Mouse (Mus musculus) Patski (cell line): Measurements from ENCODE around the gene Rin3. TPM values are rescaled to one million over a fixed set of nuclear protein-coding genes. Genes with fewer than 3 reads are reported as not detected.

Experiments used
- ATAC-seq: fragments of 100-300 bp; one replicate; pipeline ENCODE4 v1.8.0; 2021
- CTCF ChIA-PET: fragments of 350-600 bp; sonication (Branson Sonifier 250); formaldehyde crosslinking; loops from one replicate; lab custom pipeline; 2022; ENCODE audit warnings: inconsistent platforms; lab: Charles Lee
- POLR2A ChIA-PET: fragments of 350-600 bp; sonication (Branson Sonifier 250); formaldehyde crosslinking; loops from one replicate; lab custom pipeline; 2022; ENCODE audit warnings: antibody characterized with exemption, inconsistent platforms; lab: Charles Lee
- DNase-seq: peaks from one replicate; pipeline ENCODE4 v3.0.0-alpha.2; 2011; ENCODE audit warnings: low read depth, low spot score
- H3K27me3 ChIP-seq: fragments of 371-371 bp; one replicate; pipeline ENCODE4 v1.5.1; 2021
- CTCF ChIP-seq: fragments of 100-300 bp; IDR thresholded peaks from one replicate; pipeline ENCODE4 v1.5.1; 2021
- in situ Hi-C: fragments of 300-500 bp; cut with MboI; formaldehyde crosslinking; loops from 3 replicates; pipeline ENCODE4 v1.11.1; 2018; ENCODE audit warnings: low pct_unique_long_range_greater_than_20kb, mixed read lengths
- polyA plus RNA-seq: library from polyadenylated mRNA; unstranded; gene quantifications from one replicate; pipeline ENCODE4 v1.2.3, GENCODE M21; 2021

Gene Rin3
- 31.6 TPM for polyA plus RNA-seq

DNA sequence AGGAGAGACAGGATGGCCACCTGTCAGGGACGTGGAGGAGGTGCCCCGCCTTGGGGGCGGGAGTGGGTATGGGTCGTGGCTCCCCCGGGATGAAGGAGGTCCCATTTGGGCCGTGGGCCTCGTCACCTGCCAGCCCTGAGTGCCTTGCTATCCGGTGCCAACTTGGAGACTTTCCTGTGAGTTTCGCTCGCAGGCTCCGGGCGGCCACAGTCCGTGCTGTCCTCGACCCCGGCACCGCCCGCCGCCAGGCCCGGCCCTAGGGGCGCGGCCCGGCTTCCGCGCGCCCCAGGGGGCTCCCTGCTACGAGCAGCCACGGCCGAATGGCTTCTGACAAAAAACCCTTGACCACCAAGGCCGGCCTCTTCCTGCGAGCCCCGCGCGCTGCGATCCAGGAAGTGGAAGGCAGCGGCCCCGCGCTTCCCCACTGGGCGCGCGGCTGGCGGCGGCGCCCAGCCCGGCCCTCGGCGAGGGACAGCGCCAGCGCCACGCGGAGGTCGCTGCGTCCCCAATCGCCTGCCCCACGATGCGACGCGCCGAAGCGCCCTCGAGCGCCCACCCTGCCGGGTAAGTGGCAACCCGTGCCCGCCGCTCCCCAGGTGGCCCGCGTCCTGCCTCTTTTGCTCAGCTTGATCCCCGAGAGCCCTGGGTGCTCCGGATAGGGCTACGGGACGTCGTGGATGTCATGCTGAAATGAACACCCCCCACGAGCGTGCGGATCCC, at the start of gene Rin3:
Gene Rin3, plus strand, starts transcription at position 286 of the 720 bp plus-strand sequence.
- DNase-seq (no peak), ATAC-seq (peak; percentile 42)
- POLR2A ChIA-PET: interaction anchor here (0.6 to 0.9 kb wide), 2 partner anchors 14 to 33 kb away, joined by 3 read pairs; no protein-coding TSS in a partner anchor
- CTCF ChIA-PET: no interaction called here
- no peak for TF ChIP-seq CTCF
- H3K27me3 ChIP-seq: no peaks in the 10 kb centered on the region
- in situ Hi-C loops: loop anchor here (10.0 kb wide), 1 partner anchor 182 kb away; the partner anchor contains the start of gene Golga5

DNA sequence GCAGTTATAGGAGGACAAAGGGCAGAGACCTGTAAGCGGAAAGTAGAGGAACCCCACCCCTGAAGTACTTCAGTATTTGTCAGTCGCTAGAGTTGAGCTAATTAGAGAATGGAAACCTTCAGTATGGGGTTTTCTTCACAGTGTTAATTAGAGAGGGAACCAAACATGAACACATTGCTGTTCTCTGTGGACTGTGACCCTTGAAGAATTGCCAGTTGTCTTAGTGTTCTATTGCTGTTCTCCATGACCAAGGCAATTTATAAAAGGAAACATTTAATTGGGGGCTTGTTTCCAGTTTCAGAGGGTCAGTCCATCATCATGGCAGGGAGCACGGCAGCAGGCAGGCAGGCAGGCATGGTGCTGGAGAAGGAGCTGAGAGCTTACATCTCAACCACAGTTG, 47.3 kb upstream of the Rin3 start:
- DNase-seq (no peak), ATAC-seq (no peak)
- in situ Hi-C loops: no loop called here
- no peaks in the 10 kb centered on the region for H3K27me3 ChIP-seq
- POLR2A ChIA-PET: no interaction called here
- no peak for TF ChIP-seq CTCF
- CTCF ChIA-PET: interaction anchor here (1.3 to 1.4 kb wide), 2 partner anchors 14 to 19 kb away, joined by 3 read pairs; no protein-coding TSS in a partner anchor

DNA sequence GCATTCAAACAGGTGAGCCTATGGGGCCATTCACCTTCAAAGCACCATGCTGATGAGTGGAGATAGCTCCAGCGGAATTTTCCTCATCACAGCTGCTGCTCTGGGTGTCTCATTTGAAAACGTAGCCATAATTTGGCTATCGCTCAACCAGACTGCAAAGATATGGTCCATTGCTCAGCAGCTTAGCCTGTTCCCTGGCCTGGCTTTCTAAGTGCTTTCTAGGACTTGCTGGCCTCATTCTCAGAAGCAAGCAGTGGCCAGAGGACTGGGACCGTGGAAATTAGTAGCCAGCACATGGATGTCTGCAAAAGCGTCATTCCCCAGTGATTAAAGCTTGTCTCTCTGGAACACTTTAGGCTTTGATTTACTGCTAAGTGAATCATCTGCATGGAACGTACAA, 46.5 kb upstream of the Rin3 start:
- TF ChIP-seq CTCF: no peak
- POLR2A ChIA-PET: interaction anchor here (0.6 kb wide), 1 partner anchor 39 kb away, joined by 3 read pairs; no protein-coding TSS in a partner anchor
- peak; percentile 86 for DNase-seq
- peak; percentile 96 for ATAC-seq
- no peaks in the 10 kb centered on the region for H3K27me3 ChIP-seq
- in situ Hi-C loops: no loop called here
- CTCF ChIA-PET: interaction anchor here (1.3 to 1.4 kb wide), 2 partner anchors 20 to 37 kb away, joined by 3 read pairs; no protein-coding TSS in a partner anchor

DNA sequence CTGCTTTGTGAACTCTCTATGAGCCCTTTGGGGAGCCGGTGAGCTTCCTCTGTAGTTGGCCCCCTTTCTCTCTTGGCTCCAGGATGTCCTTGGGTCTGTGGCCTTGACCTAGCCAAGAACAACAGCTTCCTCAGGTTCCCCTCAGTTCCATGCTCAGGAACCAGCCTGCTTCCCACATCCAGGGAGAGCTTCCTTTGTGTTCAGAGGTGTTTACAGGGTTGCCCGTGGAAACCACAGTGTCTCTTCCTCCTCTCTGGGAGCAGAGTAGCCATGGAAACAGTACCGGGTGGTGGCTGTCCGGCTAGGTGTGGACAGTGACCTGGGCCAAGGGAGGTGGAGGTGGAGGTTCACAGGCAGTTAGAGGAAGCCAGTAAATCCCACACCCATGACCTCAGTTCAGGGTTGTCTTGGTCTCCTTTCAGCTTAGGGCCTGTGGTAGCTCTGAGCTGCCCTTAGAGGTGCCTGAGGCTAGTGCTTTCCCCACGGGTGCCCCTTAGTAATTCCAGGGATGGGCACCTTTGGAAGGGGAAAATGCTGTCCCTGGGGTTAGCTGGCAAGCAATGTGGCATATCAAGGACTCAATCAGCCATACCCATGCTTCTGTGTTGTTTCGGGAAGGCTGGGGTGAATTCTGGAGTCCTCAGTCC, 40.6 kb upstream of the Rin3 start:
- CTCF ChIA-PET: interaction anchor here (1.3 kb wide), 1 partner anchor 14 kb away, joined by 4 read pairs; no protein-coding TSS in a partner anchor
- no peak for TF ChIP-seq CTCF
- POLR2A ChIA-PET: interaction anchor here (1.1 kb wide), 1 partner anchor 10 kb away, joined by 3 read pairs; no protein-coding TSS in a partner anchor
- H3K27me3 ChIP-seq: no peaks in the 10 kb centered on the region
- DNase-seq (no peak), ATAC-seq (peak; percentile 68)
- in situ Hi-C loops: no loop called here

DNA sequence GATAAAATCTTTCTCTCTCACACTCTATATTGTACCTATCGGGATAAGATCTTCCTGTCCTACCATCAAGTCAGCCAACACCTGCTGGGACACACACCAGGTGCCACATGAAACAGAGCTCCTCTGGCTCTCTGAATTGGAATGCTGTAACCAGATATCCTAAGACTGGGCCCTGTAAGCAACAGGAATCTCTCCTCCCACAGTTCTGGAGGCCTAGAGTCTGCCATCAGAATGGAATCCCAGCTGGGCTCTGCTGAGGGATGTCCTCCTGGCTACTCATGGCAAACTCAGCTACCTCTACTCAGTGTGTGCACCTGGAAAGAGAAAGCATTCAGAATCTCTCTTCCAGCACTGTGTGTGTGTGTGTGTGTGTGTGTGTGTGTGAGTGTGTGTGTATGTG, 38.9 kb upstream of the Rin3 start:
- TF ChIP-seq CTCF: no peak
- H3K27me3 ChIP-seq: no peaks in the 10 kb centered on the region
- POLR2A ChIA-PET: no interaction called here
- ATAC-seq (peak; percentile 58), DNase-seq (no peak)
- CTCF ChIA-PET: no interaction called here
- in situ Hi-C loops: no loop called here

DNA sequence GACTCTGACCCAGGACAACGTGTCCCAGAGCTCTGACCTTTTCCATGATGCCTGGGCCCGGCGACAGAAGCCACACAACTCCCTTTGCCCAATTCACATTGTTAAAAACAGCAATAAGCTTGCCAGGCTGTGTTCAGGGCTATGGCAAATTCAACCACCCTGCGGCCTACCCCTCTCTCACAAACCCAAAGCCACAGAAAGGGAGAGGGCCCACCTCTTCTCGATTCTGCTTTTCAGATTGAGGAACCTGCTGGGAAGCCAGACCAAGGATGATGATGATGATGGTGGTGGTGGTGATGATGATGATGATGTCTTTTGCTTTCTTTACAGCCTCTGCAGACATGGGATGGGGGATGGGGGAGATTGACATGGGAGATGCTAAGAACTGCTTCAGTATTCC, 36.6 kb upstream of the Rin3 start:
- ChIA-PET CTCF (interaction anchor here (1.0 kb wide), 1 partner anchor 22 kb away, joined by 3 read pairs; no protein-coding TSS in a partner anchor), POLR2A (no interaction called here)
- no peak for DNase-seq
- H3K27me3 ChIP-seq: no peaks in the 10 kb centered on the region
- ATAC-seq: no peak
- in situ Hi-C loops: no loop called here
- no peak for TF ChIP-seq CTCF

DNA sequence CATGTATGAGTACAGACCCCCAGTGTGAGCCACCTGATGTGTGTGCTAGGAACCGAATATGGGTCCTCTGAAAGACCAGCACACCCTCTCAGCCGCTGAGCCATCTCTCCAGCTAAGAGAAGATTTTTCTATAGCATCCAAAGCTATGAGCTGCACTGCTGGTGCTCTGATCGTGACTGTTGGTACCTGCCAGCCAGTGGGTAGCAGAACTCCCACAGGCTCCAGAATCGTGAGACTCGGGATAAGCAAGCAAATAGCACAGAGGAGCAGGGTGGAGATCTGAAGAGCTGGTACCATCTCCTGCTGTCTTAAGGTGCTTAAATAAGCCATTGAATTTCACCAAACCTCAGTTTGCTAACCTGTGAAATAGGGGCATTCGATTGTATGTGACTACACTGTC, 34.7 kb upstream of the Rin3 start:
- no peak for TF ChIP-seq CTCF
- ATAC-seq (no peak), DNase-seq (no peak)
- ChIA-PET POLR2A (no interaction called here), CTCF (no interaction called here)
- no peaks in the 10 kb centered on the region for H3K27me3 ChIP-seq
- in situ Hi-C loops: no loop called here

DNA sequence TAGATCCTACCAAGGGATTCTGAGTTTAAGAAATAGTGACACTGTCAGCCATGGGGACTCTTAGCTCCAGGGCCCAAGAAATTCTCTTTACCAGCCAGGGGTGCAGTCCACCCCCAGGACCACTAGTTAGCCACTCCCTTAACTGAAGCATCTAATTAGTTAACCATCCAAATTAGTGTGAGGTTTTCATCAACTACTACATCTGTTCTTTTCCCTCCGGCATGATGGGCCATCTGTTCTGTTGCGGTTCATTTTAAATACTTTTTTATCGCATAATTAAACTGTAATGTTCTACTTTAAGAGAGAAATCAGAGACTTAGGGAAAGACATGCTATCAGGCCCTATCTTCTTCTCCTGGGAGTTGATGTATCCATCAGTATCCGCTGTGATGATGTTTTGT, 32.5 kb upstream of the Rin3 start:
- ChIA-PET CTCF (no interaction called here), POLR2A (no interaction called here)
- in situ Hi-C loops: no loop called here
- no peak for TF ChIP-seq CTCF
- H3K27me3 ChIP-seq: no peaks in the 10 kb centered on the region
- ATAC-seq (no peak), DNase-seq (no peak)

DNA sequence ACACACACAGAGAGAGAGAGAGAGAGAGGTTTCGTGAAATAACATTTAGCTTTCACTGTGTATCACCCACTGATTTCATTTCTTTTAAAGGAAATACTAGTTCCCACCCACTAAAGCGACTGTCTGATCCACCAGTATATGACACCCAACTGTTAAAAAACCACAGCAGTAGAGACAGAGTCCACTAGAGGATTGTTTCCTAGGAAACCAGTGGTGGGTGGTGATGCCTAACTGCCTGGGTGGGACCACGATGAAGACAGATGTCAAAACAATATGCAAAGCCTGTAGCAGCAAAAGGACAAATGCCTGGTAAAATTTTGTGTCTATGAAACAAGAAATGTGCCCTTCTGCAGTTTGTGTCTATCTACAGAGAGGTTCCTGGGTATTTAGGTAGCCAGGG, 31.8 kb upstream of the Rin3 start:
- no peaks in the 10 kb centered on the region for H3K27me3 ChIP-seq
- ChIA-PET CTCF (no interaction called here), POLR2A (no interaction called here)
- TF ChIP-seq CTCF: no peak
- in situ Hi-C loops: no loop called here
- ATAC-seq (no peak), DNase-seq (no peak)

DNA sequence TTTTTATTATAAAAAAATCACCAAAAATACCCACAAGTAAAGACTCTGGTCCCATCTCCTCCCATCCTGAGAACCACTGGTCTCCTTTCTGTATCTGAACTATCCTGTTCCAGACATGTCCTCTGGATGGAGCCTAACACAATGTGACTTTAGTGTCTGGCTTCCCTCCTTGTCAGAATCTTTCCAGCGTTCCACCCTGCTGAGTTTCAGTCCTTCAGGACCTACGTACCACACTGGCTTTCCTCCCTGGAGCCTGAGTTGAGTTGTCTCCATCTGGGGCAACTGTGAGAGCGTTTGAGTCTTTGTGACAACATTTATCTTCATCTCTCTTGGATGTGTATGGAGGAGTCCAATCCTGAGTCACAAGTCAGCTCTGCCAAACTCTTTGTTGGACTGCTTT, 30.9 kb upstream of the Rin3 start:
- ATAC-seq: no peak
- H3K27me3 ChIP-seq: no peaks in the 10 kb centered on the region
- no peak for TF ChIP-seq CTCF
- in situ Hi-C loops: no loop called here
- DNase-seq: no peak
- ChIA-PET POLR2A (interaction anchor here (1.0 kb wide), 1 partner anchor 10 kb away, joined by 3 read pairs; no protein-coding TSS in a partner anchor), CTCF (interaction anchor here (1.1 to 1.2 kb wide), 2 partner anchors 24 to 35 kb away, joined by 3 read pairs; no protein-coding TSS in a partner anchor)
